Mouse (Mus musculus) testis, adult 2 months (tissue): ENCODE data around the gene Ubxn7.

ENCODE experiments used
- CTCF ChIP-seq: fragments of 200-500 bp; IDR thresholded peaks from 2 replicates; pipeline ENCODE4 v1.5.1; 2012; ENCODE audit warnings: low read depth, mild to moderate bottlenecking, inconsistent platforms, low read length, moderate library complexity; ENCODE audit not compliant: control insufficient read depth, insufficient read depth, insufficient replicate concordance
- POLR2A ChIP-seq: fragments of 200-500 bp; IDR thresholded peaks from 2 replicates; pipeline ENCODE4 v1.6.1; 2012; ENCODE audit warnings: low read depth, mild to moderate bottlenecking, inconsistent platforms, low read length, moderate library complexity; ENCODE audit not compliant: control insufficient read depth

DNA sequence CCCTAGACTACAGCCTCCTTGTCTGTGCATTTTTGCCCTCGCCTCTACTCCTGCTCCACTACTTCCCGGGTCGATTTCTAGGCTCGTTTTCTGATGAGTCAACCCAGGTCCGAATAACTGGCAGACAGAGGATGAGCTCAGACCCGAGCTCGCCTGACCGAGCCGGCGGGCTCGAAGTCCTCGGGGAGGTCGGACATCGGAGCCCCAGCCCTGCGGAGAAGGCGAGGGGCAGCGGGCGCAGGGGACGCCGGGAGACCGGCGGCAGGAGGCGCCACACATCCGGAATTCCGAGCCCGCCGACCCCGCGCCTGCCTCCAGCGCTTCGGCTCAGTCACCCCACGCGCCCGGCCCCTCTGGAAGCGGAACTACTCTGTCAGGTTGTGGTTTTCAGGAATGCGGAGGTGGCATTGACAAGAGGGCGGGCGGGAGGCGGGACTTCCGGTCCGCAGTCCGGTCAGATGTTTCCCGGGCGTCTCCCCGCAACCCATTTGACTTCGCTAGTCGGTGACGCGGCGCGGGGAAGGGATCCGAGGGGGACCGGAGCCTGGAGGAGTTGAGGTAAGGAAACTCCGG is 98.5 kb downstream of the Ubxn7 start, which contains the start of gene Pcyt1a:
- no peak for TF ChIP-seq CTCF
- TF ChIP-seq POLR2A, result no peak; the same call in 1 of the 2 replicates
